Mouse (Mus musculus): ENCODE results near the gene Zcchc4. TPM values are rescaled to one million over a fixed set of nuclear protein-coding genes. Genes with fewer than 3 reads are reported as not detected.

Gene Zcchc4
- total RNA-seq, 2 experiments from 2014 or later = 8.4 to 10.2 TPM

GRCm38 (mm10) chr5:52783957-52784356 lies 8.7 kb downstream of the Zcchc4 start:
- no peak for DNase-seq (ENCODE audit: extremely low spot score in 1 of 2, low spot score in 2 of 2)
- intact Hi-C loops (cut with DNase I) = no loop called here

DNA sequence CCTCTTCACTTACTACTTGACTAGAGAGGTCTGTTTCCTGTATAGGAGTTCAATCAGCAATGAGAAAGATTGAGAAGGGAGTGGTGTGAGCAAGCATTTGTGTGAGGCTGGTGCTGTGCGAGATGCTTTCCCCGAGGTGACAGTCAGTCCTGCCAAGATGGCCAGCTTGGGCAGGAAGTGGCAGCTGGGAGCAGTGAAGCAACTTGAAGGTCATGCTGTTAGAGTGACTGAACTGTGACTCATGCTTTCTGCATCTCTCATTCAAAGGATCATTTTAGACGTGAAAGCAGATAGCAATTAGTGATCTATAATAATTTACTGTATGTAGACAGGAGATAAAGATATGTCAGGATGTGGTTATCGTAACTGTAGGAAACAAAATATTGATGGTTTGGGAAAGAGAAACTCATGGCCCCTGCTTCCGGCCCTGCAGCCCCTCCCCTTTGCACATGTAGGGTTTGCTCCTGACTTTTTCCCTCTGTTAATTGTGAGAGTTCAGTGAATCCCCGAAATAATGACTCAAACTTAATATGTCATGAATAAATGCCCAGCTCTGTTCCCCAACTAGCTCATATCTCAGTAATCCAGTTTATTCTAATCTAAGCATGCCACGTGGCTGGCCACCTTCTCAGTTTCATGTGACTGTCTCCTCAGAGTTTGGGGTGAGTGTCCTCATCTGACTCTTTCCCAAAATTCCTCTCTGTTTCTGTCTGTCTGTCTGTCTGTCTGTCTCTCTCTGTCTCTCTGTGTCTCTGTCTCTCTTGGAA lies 11.5 kb downstream of the Zcchc4 start:
- no peak for DNase-seq (ENCODE audit: extremely low spot score in 1 of 2, low spot score in 2 of 2)
- intact Hi-C loops (cut with DNase I) = no loop called here

- no peak for DNase-seq (ENCODE audit: extremely low spot score in 1 of 2, low spot score in 2 of 2)
- intact Hi-C loops (cut with DNase I) = no loop called here
These were observed 18.0 kb downstream of the Zcchc4 start for GRCm38 (mm10) chr5:52793230-52793629.

- no peak for DNase-seq (ENCODE audit: extremely low spot score in 1 of 2, low spot score in 2 of 2)
- intact Hi-C loops (cut with DNase I) = no loop called here
These were observed 18.9 kb downstream of the Zcchc4 start for GRCm38 (mm10) chr5:52794109-52794508.

GRCm38 (mm10) chr5:52799274-52799985 lies 24.2 kb downstream of the Zcchc4 start:
- intact Hi-C loops (cut with DNase I) = no loop called here
- no peak for DNase-seq (ENCODE audit: extremely low spot score in 1 of 2, low spot score in 2 of 2)

GRCm38 (mm10) chr5:52805801-52806200 lies 30.6 kb downstream of the Zcchc4 start:
- no peak for DNase-seq (ENCODE audit: extremely low spot score in 1 of 2, low spot score in 2 of 2)
- intact Hi-C loops (cut with DNase I) = no loop called here

DNA sequence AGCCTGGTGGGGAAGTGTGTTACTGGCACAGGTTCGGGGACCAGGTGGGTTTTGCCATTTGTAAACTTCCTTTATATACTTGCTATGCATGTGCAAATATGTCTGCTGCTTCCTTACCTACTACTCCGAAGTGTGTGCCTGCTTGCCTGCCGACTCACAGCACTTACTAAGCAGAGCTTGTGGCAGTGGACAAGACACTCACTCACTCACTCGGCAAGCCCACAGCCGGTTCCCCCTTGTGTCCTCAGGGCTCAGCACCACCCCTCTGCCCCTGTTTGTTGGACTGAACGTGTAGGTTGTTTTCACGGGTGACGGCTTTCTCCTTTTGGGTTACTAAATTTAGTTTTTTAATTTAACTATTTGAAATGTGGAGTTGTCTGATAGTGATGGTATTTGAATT lies 31.1 kb downstream of the Zcchc4 start:
- intact Hi-C loops (cut with DNase I) = no loop called here
- DNase-seq (ENCODE audit: extremely low spot score in 1 of 2, low spot score in 2 of 2) = no peak

- no peak for DNase-seq (ENCODE audit: extremely low spot score in 1 of 2, low spot score in 2 of 2)
- intact Hi-C loops (cut with DNase I) = no loop called here
These were observed 31.8 kb downstream of the Zcchc4 start for GRCm38 (mm10) chr5:52807030-52807429.

DNA sequence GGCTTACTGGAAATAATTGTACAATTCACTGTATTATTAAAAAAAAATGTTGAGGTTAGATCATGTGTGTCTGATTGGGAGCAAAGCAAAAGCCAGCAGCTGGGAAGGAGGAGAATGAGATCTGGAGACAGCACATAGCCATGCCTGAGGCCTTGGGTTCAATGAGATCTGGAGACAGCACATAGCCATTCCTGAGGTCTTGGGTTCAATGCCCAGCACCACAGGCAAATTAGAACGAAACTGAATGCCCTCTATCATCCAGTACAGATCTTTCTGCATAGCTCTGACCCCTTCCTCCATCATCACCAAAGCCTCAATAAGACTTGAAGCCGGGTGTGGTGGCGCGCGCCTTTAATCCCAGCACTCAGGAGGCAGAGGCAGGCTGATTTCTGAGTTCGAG lies 35.2 kb downstream of the Zcchc4 start:
- intact Hi-C loops (cut with DNase I) = no loop called here
- DNase-seq (ENCODE audit: extremely low spot score in 1 of 2, low spot score in 2 of 2) = no peak

DNA sequence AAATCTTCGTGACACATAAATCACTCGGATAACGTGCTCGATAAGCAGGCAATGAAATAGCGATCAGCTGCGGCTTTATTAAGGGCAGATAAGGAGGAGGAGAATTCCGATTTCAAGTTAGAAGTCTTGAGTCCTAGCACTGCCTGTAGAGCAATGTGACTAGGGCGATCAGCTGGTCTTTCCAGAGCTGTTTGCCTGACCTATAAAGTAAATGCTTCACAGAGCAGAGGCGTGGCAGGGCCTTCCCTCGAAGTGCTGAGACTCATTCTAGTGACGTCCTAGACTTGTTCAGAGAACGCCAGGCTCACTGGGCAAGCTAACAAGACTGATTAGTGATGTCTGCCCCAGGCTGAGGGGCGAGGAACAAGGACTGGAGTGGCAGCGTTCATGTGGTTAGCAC lies 35.8 kb downstream of the Zcchc4 start:
- intact Hi-C loops (cut with DNase I) = no loop called here
- no peak for DNase-seq (ENCODE audit: extremely low spot score in 1 of 2, low spot score in 2 of 2)

DNA sequence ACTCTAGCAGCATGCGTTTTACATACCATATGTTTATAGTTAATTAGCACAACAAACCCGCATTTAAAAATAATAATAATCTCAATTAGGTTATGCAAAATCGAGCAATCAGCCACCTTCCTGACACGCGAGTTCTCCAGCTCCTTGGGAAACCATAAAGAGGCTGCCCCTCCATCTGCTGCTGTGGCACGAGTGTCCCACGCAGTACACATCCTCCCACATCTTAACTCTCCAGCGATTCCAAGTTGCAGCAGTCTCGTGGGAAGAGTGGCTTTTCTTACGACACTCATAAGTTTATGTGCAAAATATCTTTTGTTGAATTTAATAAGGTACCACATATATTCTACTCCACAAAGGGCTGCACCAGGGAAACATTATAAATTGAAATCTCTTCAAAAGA lies 37.2 kb downstream of the Zcchc4 start:
- no peak for DNase-seq (ENCODE audit: extremely low spot score in 1 of 2, low spot score in 2 of 2)
- intact Hi-C loops (cut with DNase I) = no loop called here

GRCm38 (mm10) chr5:52813312-52813711 lies 38.1 kb downstream of the Zcchc4 start:
- intact Hi-C loops (cut with DNase I) = no loop called here
- no peak for DNase-seq (ENCODE audit: extremely low spot score in 1 of 2, low spot score in 2 of 2)

DNA sequence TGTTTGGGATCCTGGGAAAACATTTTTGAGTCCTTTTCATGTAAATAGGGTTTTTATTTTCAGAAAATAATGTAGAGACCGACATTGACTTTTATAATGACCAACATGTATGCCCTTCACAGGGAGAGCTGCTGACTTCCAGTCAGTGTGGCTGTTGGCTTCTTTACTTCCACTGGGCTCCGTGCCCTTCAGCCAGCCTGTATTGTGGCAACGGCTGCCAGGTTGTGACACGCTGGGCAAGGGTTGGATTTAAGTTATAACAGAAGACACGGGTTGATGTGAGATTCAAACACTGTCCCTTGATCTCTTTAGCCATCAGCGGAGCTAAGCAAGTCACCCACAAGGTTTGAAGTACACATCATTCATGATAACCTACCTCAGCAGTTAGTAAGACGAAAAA lies 43.5 kb downstream of the Zcchc4 start:
- intact Hi-C loops (cut with DNase I) = no loop called here
- DNase-seq (ENCODE audit: extremely low spot score in 1 of 2, low spot score in 2 of 2) = no peak

DNA sequence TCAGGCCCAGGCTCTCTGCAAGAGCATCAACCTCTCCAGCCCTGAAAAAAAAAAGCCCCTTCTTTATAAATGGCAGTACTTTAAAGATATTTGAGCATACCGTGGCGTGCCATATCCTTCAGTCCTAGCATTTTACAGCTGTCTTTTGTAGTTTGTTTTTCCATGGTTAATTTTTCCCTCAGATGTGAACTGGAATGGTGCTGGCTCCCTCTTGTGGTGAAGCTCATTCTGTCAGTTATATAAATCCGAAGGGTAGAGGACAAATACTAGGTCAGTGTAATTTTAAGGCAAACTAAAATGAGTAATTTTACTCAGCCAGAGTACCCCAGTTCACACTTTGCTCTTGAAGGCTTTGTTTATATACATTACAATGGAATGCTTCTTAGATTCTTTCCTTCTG lies 46.5 kb downstream of the Zcchc4 start:
- DNase-seq (ENCODE audit: extremely low spot score in 1 of 2, low spot score in 2 of 2) = peak in 1 of 2 experiments; percentile 42
- intact Hi-C loops (cut with DNase I) = loop anchor here (10.0 kb wide), 1 partner anchor 287 kb away; no protein-coding TSS in a partner anchor

- intact Hi-C loops (cut with DNase I) = loop anchor here (10.0 kb wide), 1 partner anchor 293 kb away; no protein-coding TSS in a partner anchor
These were observed 52.7 kb downstream of the Zcchc4 start for GRCm38 (mm10) chr5:52827923-52828322.

DNA sequence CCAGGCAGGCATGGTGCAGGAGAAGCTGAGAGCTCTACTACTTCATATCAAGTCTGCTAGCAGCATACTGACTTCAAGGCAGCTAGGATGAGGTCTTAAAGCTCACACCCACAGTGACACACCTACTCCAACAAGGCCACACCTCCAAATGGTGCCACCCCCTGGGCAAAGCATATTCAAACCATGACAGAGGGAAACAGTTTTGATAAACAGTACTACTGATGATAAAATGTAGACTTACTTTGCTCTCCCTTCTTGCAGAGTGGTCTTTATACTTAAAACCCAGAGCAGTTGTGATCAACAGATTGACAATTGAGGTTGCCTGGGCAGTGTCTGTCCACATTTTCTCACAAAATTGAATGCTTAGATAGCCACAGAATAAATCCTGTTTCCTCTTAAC lies 57.8 kb downstream of the Zcchc4 start:
- intact Hi-C loops (cut with DNase I) = loop anchor here (10.0 kb wide), 1 partner anchor 168 kb away; the partner anchor contains the start of gene Sepsecs
- DNase-seq (ENCODE audit: extremely low spot score in 1 of 2, low spot score in 2 of 2) = no peak

More at GRCm38 (mm10) chr5:52827923-52828322, 52.7 kb downstream of the Zcchc4 start:
- no peak for DNase-seq (ENCODE audit: extremely low spot score in 1 of 2, low spot score in 2 of 2)

GRCm38 (mm10) chr5:52833761-52834274 lies 58.6 kb downstream of the Zcchc4 start, which contains the start of gene Anapc4:
Gene Anapc4, plus strand, starts transcription at chr5:52834012.
- intact Hi-C loops (cut with DNase I) = loop anchor here (10.0 kb wide), 1 partner anchor 169 kb away; the partner anchor contains the start of gene Sepsecs
- DNase-seq (ENCODE audit: extremely low spot score in 1 of 2, low spot score in 2 of 2) = peak; percentile 98 to 100

DNA sequence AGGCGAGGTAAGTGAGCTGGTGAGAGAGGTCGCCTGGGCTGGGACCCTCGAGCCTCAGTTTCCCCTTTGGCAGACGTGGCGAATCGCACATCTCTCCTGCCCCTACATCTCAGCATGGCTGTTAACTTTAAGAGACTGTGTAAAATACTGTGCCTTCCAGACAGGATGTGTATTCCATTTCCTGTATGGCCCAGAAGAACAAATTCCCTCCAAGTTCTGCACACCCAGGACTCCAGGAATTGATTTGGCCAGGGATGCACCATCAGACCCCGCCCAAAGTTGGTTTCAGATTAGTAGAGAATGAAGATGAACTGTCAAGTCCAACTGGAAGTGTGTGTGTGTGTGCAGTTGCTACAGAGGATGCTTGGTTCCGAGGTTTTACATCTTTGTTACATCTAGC lies 59.2 kb downstream of the Zcchc4 start:
- intact Hi-C loops (cut with DNase I) = loop anchor here (10.0 kb wide), 1 partner anchor 170 kb away; the partner anchor contains the start of gene Sepsecs
- DNase-seq (ENCODE audit: extremely low spot score in 1 of 2, low spot score in 2 of 2) = no peak

GRCm38 (mm10) chr5:52844319-52844718 lies 69.1 kb downstream of the Zcchc4 start:
- no peak for DNase-seq (ENCODE audit: extremely low spot score in 1 of 2, low spot score in 2 of 2)
- intact Hi-C loops (cut with DNase I) = no loop called here

DNA sequence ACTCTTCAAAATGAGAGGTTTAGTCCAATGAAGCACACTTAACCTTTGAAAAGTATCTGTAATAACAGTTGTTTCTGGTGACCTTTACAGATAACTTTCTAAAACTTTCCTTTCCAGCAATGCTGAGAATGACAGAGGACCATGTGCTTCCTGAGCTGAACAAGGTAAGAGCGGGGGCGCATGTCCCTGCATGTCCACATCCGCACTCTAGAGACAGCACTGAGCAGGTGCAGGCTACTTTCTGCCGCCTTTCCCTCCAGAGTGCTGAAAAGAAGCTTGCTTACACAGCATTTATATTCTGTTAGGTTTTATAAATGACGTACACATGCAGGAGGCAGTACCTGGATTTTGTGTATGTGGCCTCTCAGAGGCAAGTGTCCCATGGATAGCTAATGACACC lies 80.5 kb downstream of the Zcchc4 start:
- intact Hi-C loops (cut with DNase I) = no loop called here
- no peak for DNase-seq (ENCODE audit: extremely low spot score in 1 of 2, low spot score in 2 of 2)
